Mouse (Mus musculus) cerebellum, adult 18-20 months (tissue): ENCODE results near the gene Csnk1g2.
"Not testable (repeated sequence)": the region's sequence is repeated elsewhere in the genome, so short reads cannot be mapped to it uniquely, and the experiment has no call there.

Source experiments
- DNase-seq, 2 experiments: peaks; one replicate each; pipeline ENCODE4 v3.0.0; 2021

The Csnk1g2 gene

DNA sequence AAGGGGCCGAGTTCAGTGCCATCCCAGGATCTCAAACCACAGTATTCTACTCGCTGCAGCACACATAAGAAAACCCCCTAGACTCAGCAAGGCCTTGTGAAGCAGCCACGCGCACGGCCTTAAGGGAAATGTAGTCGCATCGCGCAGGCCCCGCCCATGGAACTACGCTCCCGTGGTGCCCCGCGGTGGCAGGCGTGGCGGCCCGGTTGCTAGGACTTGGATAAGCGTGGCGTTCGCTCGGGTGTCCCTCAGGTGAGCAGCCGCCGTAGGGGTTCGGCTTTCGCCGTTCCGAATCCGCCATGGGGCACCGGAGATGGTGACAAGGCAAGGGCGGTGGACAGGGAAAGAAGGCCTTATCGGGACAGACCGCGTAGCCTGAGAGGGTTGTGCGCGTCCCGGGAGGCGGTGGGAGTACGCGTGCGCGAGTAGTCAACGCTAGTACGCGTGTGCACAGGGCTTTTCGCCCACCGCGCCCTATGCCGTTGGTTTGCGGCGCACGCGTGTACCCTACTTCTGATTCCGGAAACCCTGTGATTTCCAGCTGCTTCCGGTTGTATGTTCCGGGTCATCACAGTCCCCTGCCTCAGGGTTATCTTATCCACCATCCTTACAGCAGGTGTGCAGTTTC is 19.8 kb upstream of the Csnk1g2 start, which contains the start of the genes Scamp4 and Adat3:
Scamp4 (plus strand) TSS at position 175 of the 628 bp plus-strand sequence.
Adat3 (plus strand) TSS at position 183 of the 628 bp plus-strand sequence.
- DNase-seq: peak; percentile 94 to 96

DNA sequence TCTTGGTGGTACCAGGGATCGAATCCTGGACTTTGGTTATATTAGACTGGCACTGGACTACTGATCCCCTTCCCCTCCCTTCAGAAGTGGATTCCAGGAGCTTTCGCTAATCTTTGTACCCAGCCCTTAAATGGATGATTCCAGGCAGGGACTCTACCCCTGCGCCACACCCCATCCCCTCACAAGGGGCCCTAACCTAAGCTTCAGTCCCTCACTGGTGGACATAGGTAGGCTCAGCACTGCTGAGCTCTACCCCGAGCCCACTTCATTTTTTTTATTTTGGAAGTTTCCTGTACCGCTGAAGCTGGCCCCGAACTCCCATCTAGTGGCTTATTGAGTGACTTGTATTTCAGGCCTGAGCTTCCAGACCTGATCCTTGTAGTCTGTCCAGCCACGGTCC is 19.3 kb upstream of the Csnk1g2 start:
- no peak for DNase-seq

DNA sequence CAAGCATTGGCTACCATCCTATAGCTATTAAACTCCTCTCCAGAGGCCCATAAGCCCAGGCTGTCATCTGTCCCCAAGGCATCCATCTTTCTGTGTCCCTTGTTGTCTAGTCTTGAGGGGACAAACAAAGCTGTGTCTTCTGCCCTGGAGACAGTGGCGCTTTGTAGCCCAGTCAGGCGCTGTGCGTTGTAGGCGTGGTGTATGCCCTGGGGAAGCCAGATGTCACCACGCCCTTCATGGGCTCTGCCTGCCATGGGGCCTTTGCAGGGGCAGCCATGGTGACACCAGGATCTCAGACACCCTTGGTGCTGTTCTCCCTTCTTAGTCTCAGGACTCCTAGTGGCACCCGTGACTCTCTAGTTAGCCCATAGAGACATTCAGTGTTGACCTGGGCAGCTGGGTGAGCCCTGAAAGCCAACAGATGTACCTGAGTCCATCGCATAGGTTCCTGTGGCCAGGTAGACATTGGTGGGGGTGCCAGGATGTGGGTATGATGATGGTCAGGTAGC is 18.6 kb upstream of the Csnk1g2 start:
- no peak for DNase-seq

DNA sequence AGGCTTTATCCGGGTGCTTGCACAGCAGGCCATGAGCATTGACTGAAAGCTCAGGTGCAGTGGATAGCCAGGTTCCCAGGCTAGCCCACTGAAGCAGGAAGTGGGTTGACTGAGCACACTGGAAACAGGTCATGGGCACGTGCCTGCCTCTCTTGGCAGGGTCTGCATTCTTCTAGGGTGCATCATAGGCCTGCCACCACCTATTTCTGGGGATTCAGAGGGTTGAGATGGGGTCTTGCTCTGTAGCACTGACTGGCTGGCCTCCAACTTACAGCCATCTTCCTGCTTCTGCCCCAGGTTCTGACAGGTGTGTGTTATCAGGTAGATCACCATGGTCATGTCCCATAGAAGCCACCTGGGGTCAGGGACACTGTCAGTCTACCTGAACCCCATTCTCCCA is 17.6 kb upstream of the Csnk1g2 start:
- no peak for DNase-seq

DNA sequence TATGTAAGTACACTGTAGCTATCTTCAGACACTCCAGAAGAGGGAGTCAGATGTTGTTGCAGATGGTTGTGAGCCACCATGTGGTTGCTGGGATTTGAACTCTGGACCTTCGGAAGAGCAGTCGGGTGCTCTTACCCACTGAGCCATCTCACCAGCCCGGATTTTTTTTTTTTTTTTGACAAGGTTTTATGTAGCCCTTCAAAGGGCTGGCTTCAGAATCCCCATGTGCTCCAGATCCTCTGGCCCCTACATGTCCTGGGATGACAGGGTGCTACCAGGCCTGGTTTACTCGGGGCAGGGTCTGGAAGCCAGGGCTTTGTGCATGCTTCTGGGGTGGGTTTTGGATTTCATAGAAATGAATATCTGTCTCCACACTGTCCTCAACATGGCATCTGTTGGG is 16.9 kb upstream of the Csnk1g2 start, which contains the start of gene Gm49322:
Gm49322 (plus strand) TSS at position 301 of the 400 bp plus-strand sequence.
- DNase-seq: not testable (repeated sequence)

DNA sequence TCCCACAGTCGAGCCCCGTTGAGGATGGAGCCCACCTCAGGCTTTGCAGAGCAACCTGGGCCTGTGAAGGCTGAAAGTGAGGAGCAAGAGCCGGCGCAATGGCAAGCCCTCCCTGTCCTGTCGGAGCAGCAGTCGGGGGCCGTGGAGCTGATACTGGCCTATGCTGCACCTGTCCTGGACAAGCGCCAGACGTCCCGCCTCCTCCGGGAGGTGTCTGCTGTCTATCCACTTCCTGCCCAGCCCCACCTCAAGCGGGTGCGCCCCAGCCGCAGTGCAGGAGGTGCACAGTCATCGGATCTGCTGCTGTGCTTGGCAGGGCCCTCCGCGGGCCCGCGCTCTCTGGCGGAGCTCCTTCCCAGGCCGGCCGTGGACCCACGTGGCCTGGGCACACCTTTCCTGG is 16.3 kb upstream of the Csnk1g2 start:
- no peak for DNase-seq

DNA sequence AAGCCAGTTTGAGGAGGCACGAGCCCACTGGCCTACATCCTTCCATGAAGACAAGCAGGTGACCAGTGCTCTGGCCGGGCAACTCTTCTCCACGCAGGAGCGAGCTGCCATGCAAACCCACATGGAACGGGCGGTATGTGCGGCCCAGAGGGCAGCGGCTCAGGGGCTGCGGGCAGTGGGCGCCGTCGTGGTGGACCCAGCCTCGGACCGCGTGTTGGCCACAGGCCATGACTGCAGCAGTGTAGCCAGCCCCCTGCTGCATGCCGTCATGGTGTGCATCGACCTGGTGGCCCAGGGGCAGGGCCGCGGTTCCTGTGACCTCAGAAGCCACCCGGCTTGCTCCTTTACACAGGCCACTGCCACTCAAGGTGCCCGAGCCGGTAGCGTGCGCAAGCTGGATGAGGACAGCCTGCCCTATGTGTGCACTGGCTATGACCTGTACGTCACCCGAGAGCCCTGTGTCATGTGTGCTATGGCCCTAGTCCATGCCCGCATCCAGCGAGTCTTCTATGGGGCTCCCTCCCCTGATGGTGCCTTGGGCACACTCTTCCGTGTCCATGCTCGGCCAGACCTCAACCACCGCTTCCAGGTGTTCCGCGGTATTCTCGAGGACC is 15.8 kb upstream of the Csnk1g2 start:
- DNase-seq: no peak

DNA sequence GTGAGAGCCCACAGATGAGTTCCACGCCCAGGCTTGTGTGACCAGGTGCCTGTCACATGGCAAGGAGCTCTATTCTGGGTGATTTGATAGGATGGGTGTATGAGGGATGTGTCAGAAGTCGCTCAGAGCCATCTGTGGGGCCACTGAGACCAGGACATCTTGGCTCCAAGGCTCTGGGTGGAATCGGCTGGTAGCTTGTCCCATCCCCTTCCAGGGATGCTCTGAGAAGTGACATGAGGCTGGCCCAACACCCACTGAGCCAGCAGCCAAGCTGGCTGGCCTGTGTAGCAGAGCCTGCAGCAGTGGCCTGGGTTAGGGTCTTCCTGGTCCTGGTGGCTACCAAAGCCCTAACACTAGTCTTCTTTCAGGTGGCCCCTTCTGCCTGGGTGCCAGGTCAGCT is 14.2 kb upstream of the Csnk1g2 start:
- DNase-seq: no peak

DNA sequence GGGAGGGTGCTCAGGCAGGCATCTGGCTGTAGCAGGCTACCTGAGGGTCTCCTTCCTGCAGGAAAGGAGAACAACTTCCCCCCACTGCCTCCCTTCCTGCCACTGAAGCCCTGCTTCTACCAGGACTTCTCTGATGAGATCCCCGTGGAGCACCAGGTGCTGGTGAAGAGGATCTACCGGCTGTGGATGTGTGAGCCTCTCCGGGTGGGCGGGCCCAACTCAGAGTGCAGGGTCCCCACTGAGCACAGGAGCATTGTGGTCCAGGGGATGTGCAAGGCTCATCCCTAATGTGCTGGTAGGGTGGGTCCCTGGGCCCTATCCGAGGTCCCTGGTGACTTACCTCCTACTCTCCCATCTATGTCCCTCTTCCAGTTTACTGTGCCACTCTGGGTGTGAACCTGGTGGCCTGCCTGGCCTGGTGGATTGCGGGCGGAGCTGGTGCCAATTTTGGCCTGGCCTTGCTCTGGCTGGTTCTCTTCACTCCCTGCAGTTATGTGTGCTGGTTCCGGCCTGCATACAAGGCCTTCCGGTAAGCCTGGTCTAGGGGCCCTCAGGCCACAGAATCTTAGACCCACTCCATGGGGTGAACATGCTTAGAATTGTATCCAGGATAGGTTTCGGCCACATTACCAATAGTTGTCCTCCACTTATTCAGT is 13.2 kb upstream of the Csnk1g2 start:
- no peak for DNase-seq

DNA sequence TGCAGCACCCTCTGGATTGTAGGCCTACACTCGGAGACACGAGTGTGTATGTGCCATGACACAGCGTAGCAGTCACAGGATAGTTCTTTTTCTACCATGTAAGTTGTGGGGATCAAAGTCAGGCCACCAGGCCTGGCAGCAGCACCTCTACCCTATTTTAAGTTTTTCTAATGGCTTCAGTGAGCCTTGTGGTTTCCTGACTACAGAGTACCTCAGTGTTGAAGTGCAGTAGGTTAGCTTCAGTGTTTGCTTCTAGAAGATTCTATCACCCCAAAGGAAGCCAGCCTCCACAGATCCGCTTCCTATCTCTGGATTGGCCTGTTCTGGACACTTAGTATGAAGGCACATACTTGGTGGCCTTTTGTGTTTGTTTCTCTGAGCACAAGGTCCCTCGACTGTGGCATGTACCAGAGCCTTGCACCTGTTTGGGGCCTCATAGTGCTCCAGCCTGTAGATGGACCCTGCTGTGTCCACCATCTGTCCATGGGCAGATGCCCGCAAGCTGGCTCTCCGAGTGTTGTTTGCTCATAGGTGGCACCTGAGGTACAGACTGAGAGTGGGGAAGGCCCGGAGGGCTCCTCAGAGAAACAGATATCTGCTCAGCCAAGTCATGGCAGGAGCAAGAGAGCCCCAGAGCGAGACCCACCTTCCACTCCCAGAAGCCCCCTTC is 12.4 kb upstream of the Csnk1g2 start:
- peak; percentile 90 for DNase-seq

DNA sequence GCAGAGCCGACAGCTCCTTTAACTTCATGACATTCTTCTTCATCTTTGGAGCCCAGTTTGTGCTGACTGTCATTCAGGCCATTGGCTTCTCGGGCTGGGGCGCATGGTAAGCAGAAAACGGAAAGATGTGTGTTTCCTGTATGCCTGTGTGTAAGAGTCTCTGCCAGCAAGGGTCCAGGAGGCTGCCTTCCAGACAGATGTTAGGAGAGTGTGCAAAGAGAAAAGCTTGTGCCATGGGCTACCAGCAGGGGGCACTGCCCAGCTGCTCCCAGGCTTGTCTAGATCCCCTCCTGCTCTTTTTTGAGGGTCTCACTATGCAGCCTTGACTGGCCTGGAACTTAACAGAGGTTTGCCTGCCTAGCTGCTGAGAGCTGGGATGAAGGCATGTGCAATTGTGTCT is 11.6 kb upstream of the Csnk1g2 start:
- DNase-seq: peak in 1 of 2 experiments; percentile 65

DNA sequence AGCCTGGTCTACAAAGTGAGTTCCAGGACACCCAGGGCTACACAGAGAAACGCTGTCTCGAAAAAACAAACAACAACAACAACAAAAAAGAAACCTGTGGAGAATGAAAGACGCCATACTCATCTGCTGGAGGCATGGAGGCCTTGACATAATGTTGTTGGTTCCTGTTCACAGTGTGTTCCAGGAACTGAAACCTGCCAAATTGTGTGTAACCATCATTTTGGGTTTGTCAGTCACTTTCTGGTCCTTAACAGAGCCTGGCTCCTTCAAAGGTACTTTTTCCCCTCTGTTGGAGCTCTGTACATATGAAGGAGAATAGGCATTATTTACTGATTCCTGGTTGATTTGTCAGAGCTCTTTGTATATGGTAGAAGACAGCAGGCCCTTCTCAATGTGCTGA is 10.7 kb upstream of the Csnk1g2 start:
- DNase-seq: no peak

DNA sequence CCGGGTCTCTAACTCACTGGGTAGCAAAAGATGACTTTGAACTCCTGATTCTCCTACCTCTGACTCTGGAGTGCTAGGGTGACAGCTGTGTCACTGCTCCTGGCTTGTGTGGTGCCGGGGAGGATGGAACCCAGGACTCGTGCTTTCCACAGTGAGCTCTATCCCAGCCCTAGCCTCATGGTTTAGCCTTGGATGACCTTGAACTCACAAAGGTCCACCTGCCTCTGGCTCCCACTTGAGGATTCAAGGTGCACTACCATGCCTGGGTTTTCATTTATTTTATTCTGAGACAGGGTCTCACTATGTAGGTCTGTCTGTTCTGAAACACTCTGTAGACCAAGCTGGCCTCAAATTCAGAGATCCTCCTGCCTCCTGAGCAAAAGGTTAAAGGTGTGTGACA is 8.8 kb upstream of the Csnk1g2 start:
- no peak for DNase-seq

DNA sequence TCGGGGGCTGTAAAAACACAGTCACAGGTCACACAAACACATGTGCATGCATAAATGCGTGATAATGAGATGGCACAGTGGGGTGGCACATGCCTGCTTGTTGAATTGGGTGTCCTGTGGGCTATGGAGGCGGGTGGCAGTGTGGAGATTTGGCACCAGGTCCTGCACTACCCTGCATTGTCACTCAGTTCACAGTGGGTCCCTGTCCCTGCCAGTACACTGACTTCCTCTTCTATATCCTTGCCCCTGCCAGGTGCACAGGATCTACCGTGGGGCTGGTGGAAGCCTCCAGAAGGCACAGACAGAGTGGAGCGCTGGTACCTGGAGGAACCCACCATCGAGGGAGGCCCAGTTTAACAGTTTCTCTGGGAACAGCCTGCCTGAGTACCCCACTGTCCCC is 8.3 kb upstream of the Csnk1g2 start:
- no peak for DNase-seq

DNA sequence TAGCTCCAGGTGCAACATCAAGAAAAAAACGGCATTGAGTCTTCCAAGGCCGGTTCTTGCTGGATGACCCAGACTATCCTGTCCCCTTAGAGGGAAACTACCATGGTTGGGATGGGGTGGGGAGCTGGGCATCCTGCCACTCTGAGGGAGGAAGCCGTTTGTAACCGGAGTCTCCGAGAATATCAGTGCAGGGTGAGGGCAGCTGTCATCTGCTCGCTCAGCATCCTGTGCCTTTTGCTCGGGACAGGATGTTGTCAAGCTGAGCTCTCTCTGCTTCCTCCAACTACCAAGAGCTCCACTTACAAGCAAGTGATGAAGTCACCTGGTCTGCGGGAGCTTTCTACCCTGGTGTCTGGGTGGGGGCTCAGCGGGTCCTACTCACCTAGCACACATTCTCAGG is 4.5 kb upstream of the Csnk1g2 start:
- DNase-seq: no peak

DNA sequence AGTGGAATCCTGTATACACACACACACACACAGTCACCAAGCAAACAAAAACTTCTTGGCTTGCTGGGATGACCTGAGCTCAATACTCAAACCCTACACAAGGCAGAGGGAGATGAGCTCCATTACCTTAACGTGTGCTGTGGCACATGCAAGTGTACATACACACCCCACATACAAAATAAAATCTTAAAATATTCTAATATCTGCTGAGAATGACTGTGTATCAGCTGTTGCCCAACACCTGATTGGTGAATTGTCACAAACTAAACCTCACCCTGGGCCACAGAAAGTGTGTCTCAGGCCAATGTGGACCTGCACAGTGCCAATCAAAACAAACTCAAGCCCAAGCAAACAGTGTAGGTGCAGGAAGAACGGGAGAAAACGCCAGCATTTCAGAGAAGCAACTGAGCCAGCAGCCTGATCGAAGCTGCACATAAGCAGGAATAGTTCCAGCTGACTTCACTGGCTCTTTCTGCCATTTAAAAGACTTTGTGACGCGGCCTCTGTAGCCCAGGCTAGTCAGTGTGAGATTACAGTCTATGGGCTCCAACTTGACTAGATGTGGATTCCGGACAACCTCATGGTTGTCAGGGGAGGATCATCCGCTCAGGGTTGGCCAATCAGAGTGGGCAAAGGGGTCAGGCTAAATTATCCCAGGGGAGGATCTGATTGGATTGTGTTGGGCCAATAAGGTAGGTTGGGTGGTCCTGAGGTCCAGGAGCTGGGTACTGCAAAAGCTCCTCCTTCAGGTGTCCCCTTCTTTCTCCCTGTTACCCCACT is 3.0 kb upstream of the Csnk1g2 start:
- no peak for DNase-seq

DNA sequence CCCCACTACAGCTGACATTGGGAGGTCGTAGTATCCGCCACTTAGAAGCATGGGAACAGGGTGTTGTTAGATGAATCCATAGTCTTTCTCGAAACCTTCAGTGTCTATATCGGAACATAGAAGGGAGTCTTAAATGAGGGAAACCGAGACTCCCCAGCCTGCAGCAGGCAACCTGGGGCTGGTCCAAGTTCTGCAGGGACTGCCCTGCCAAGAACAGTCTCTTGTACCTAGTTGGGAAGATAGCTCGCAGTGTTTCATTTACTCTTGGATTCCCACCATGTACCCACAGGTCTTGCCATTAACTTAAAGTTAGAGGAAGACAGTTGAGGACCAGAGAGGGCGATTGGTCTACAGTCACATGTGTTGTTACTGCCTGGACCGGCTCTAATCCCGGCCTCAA is 2.3 kb upstream of the Csnk1g2 start:
- DNase-seq: peak in 1 of 2 experiments; percentile 21

DNA sequence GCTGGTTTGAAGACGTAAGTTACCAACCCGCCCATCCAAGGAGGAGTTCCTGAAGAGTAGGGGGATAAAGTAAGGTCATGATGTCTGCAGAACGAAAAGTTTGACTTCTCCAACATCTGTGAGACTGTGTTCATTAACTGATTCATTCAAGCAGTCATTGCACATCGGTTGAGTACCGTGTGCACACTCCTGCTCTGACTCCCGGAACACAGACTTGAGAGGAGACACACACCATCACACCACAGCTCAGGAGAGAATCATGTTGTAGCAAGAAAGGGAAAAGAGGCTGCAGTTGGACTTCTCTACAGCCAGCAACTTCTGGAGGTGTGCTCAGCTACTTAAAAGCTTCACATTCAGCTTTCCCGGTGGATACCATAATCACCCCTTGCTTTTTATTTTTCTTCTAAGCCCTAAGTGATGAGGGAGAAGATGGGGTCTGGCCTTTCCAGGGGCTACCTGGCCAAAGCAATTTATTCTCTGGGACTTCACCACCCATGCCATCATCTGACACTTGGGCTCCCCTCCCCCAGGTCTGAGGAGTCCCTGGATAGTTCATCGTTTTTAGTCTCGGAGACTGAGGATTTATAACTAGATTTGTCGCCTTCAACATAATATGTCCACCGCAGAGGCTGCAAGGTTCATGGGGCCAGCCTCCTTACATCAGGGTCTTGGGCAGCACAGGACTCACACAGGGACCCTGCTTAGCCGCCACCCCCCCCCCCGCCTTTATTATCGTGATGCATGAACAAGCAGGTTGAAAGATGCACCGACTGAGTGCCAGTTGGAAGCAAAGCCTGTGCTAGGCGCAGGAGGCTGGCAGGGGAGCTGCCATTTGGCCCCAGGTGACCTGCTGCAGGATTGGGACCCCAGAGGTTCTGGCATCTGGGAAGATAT is 1.6 kb upstream of the Csnk1g2 start:
- peak in 1 of 2 experiments; percentile 35 for DNase-seq

DNA sequence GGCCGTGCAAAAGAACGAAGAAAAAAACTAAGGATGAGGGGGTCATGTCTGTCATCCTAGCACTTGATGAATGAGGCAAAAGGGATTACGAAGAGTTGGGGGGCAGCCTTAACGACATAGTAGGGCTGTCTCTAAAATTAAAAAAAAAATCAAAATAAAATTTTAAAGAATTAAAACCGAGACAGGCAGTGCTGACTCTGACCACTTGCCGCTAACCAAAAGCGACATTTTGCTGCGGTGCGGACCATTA is 1.0 kb upstream of the Csnk1g2 start:
- DNase-seq: no peak

DNA sequence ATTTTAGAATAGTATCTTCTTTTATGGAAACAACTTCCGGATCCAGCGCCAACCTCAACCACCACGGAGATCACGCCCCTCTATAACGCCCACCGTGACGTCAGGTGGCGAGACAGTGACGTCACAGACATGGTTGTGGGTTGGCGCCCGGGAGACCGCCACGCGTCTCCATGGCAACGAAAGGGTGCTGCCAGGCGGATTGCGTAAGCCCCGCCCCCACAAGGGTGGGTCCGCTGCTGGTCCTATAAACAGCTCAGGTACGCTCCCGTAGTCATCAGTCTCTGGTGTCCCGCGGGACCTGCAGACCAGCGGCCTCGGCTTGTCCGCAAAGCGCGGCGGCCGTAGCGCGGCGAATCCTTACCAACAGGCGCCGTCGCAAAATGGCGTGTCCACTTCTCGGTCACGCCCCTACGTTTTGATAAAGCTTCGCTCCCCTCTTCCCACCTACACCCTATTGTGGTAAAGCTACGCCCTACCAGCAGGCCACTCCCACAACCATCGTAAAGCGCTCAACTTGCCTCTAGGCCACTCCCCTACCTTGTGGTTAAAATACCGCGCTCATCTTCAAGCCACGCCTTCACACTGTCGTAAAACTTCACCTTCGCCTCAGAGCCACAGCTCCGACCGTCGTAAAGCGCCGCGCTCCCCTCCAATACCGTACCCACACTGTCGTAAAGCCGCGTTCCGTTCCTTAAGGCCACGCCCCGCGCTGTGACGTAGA is 538 bp upstream of the Csnk1g2 start:
- peak; percentile 99 to 100 for DNase-seq
